ENCODE assay signal across 18 mouse cellular contexts in the genomic region with DNA sequence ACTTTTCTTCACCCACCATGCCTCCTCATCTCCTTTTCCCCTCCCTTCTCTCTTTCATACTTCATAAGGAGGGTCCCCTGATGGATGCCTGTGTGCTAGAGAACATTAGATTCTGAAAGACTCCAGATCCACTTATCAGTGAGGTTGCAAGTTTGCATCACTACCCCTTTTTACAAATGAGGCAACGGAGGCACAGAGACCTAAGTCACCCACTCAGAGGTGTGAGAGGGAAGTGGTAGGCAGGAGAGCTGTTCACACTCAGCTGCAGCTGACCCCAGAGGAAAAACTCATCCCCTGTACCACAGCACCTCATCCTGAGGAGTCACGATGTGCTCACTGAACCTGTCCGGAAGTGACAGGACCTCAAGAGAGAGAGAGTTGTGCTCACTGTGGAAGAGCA.
"Had no signal": no experiment of that assay in that cellular context is flagged by ENCODE, and none has a peak within 500 bp of the region (broad histone marks: within the 10 kb centered on the region; RNA-seq: fewer than 3 reads in every experiment).

No protein-coding gene starts in this region.

- H3K27ac ChIP-seq: liver, embryonic 12.5 days; liver, embryonic 14.5 days; midbrain, embryonic 10.5 days; midbrain, embryonic 12.5 days; neural tube, embryonic 13.5 days; neural tube, embryonic 15.5 days had no signal

- H3K9ac ChIP-seq: liver, embryonic 12.5 days; liver, embryonic 14.5 days; lung, embryonic 14.5 days; midbrain, embryonic 12.5 days; neural tube, embryonic 13.5 days; neural tube, embryonic 15.5 days had no signal

- H3K4me3 ChIP-seq: liver, embryonic 12.5 days; midbrain, embryonic 10.5 days; midbrain, embryonic 12.5 days; myocyte; neural tube, embryonic 13.5 days; neural tube, embryonic 15.5 days had no signal

- H3K9me3 ChIP-seq: liver, embryonic 12.5 days; midbrain, embryonic 10.5 days; midbrain, embryonic 12.5 days; neural tube, embryonic 13.5 days; neural tube, embryonic 15.5 days had no signal

- H3K36me3 ChIP-seq: liver, embryonic 12.5 days; midbrain, embryonic 10.5 days; midbrain, embryonic 12.5 days; neural tube, embryonic 13.5 days; neural tube, embryonic 15.5 days had no signal

- ATAC-seq: liver, embryonic 12.5 days; midbrain, embryonic 16.5 days had no signal

- H3K27me3 ChIP-seq: liver, embryonic 12.5 days; midbrain, embryonic 12.5 days; neural tube, embryonic 13.5 days; neural tube, embryonic 15.5 days had no signal

- H3K4me1 ChIP-seq: liver, embryonic 12.5 days; midbrain, embryonic 12.5 days; neural tube, embryonic 13.5 days; neural tube, embryonic 15.5 days had no signal

- H3K4me2 ChIP-seq: liver, embryonic 12.5 days; lung, embryonic 14.5 days; midbrain, embryonic 12.5 days; neural tube, embryonic 13.5 days; neural tube, embryonic 15.5 days had no signal

- DNase-seq: midbrain, embryonic 14.5 days; retina, postnatal 1 day; right cerebral cortex, adult 18-20 months; right cerebral cortex, postnatal 25 days; right cerebral cortex, postnatal 4 days; spleen, adult 18-20 months; thymus, adult 18-20 months; thymus, postnatal 14 days; thymus, postnatal 36 days had no signal
